ENCODE assay signal across 28 mouse cellular contexts in the genomic region with DNA sequence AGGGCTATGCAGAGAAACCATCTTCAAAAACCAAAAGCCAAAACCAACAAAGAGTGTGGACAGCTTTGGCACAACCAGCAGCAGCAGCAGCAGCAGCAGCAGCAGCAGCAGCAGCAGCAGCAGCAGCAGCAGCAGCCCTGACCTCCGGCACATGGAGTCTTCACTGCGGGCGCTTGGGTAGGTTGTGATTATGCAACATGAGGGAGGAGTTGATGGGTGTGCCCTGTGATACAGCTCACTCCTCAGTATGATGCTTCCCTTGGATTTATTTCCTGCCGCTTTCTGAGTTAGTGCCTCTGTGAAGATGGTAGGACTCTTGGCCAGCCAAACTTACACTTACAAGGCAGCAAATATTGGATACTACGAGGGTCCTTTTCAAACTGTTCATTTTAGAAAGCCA. TPM values are rescaled to one million over a fixed set of nuclear protein-coding genes. Genes with fewer than 3 reads are reported as not detected.
DNase-seq lines count a peak whose midpoint lies in the region; ATAC-seq and TF ChIP-seq lines count a peak whose summit lies in the region.
"Had no signal": no experiment of that assay in that cellular context is flagged by ENCODE, and none has a peak within 500 bp of the region (broad histone marks: within the 10 kb centered on the region; RNA-seq: fewer than 3 reads in every experiment).

No protein-coding gene starts in this region.

- TF ChIP-seq POLR2A in lung, adult 2 months (IDR thresholded peaks at IDR 0.05; ENCODE audit: borderline replicate concordance, extremely low read depth, low read depth, low read length): no peak

- peaks cover 45% of the 10 kb centered on the region for H3K36me3 ChIP-seq in lung, postnatal 0 days (ENCODE audit: insufficient read depth, low read length)
- H3K36me3 ChIP-seq in liver, embryonic 16.5 days (ENCODE audit: control insufficient read depth, insufficient read depth): peaks cover 20% of the 10 kb centered on the region
- H3K36me3 ChIP-seq in hindbrain, postnatal 0 days (ENCODE audit: insufficient read depth, low read length): peaks cover 47% of the 10 kb centered on the region

- H3K9me3 ChIP-seq in lung, postnatal 0 days (ENCODE audit: low read length): no peaks in the 10 kb centered on the region
- no peaks in the 10 kb centered on the region for H3K9me3 ChIP-seq in liver, embryonic 16.5 days (replicated peaks; ENCODE audit: control insufficient read depth, low read length)
- H3K9me3 ChIP-seq in hindbrain, postnatal 0 days (ENCODE audit: low read length): no peaks in the 10 kb centered on the region
- H3K9me3 ChIP-seq: heart, embryonic 10.5 days; hindbrain, embryonic 12.5 days; neural tube, embryonic 15.5 days had no signal

- no peak overlapping the region for H3K4me3 ChIP-seq in lung, postnatal 0 days (ENCODE audit: low read depth, low read length)
- H3K4me3 ChIP-seq in lung, adult 2 months (replicated peaks; ENCODE audit: extremely low read depth, low read depth, low read length): no peak overlapping the region
- no peak overlapping the region for H3K4me3 ChIP-seq in liver, embryonic 16.5 days (ENCODE audit: low read depth, low read length)
- H3K4me3 ChIP-seq in hindbrain, postnatal 0 days (ENCODE audit: low read length): no peak overlapping the region
- no peak overlapping the region for H3K4me3 ChIP-seq in layer of hippocampus, adult 2 months
- H3K4me3 ChIP-seq: heart, embryonic 10.5 days; hindbrain, embryonic 12.5 days; neural tube, embryonic 15.5 days had no signal

- TF ChIP-seq CTCF in lung, postnatal 0 days (IDR thresholded peaks at IDR 0.05): no peak
- TF ChIP-seq CTCF in lung, adult 2 months (IDR thresholded peaks at IDR 0.05; ENCODE audit: insufficient read depth, low read length): no peak
- no peak for TF ChIP-seq CTCF in hindbrain, postnatal 0 days (IDR thresholded peaks at IDR 0.05; ENCODE audit: low read depth)
- no peak for TF ChIP-seq CTCF in layer of hippocampus, adult 2 months (conservative IDR thresholded peaks at IDR 0.05)

- no peak for TF ChIP-seq EP300 in lung, postnatal 0 days (IDR thresholded peaks at IDR 0.05)

- no peaks in the 10 kb centered on the region for H3K4me1 ChIP-seq in lung, postnatal 0 days (ENCODE audit: insufficient read depth, low read depth, low read length)
- H3K4me1 ChIP-seq in lung, adult 2 months (ENCODE audit: control insufficient read depth, insufficient read depth, low read length): no peaks in the 10 kb centered on the region
- H3K4me1 ChIP-seq in liver, embryonic 16.5 days (ENCODE audit: control insufficient read depth, low read depth, low read length): peaks cover 3% of the 10 kb centered on the region
- H3K4me1 ChIP-seq in hindbrain, postnatal 0 days (ENCODE audit: insufficient read depth, low read length): no peaks in the 10 kb centered on the region
- H3K4me1 ChIP-seq: heart, embryonic 10.5 days; hindbrain, embryonic 12.5 days; neural tube, embryonic 15.5 days had no signal

- ATAC-seq in lung, postnatal 0 days: no peak
- ATAC-seq in granulocyte monocyte progenitor cell, adult 5-6 weeks (replicated peaks; ENCODE audit: poor library complexity, severe bottlenecking): peak; percentile 85
- ATAC-seq in liver, embryonic 16.5 days (ENCODE audit: low read depth): peak; percentile 59; the same call in 1 of the 2 replicates
- no peak for ATAC-seq in hindbrain, postnatal 0 days
- ATAC-seq: forebrain, embryonic 16.5 days; inflammation-experienced regulatory T-cells, adult 6 months; midbrain, embryonic 16.5 days had no signal

- peak; percentile 19 for DNase-seq in lung, postnatal 0 days (ENCODE audit: low spot score)
- DNase-seq in lung, adult 2 months: no peak
- DNase-seq in hindbrain, postnatal 0 days (ENCODE audit: low spot score): no peak
- DNase-seq in right cerebral cortex, adult 2 months (ENCODE audit: low spot score in 2 of 2): no peak
- DNase-seq in layer of hippocampus, adult 2 months (ENCODE audit: low spot score in 2 of 2): no peak
- DNase-seq: cerebellum, adult 11-12 months; cerebellum, postnatal 14 days; embryo, embryonic 11 days; kidney, postnatal 36 days; layer of hippocampus, adult 9-11 months; lung, embryonic 14.5 days; right cerebral cortex, postnatal 25 days had no signal

- H3K27ac ChIP-seq in lung, postnatal 0 days (ENCODE audit: low read length): no peak overlapping the region
- no peak overlapping the region for H3K27ac ChIP-seq in liver, embryonic 16.5 days (ENCODE audit: low read length)
- no peak overlapping the region for H3K27ac ChIP-seq in hindbrain, postnatal 0 days
- H3K27ac ChIP-seq in layer of hippocampus, adult 2 months: no peak overlapping the region
- H3K27ac ChIP-seq: heart, embryonic 10.5 days; hindbrain, embryonic 12.5 days; neural tube, embryonic 15.5 days had no signal

- WGBS in lung, postnatal 0 days: 70% methylated on average over 5 of the region's 5 CpGs
- WGBS in lung, adult 2 months: 67% methylated on average over 5 of the region's 5 CpGs
- WGBS in liver, embryonic 16.5 days (ENCODE audit: insufficient replicate concordance): 50% methylated on average over 5 of the region's 5 CpGs
- WGBS in hindbrain, postnatal 0 days: 86% methylated on average over 5 of the region's 5 CpGs

- no peak overlapping the region for H3K4me2 ChIP-seq in lung, postnatal 0 days (replicated peaks; ENCODE audit: low read depth, low read length)
- no peak overlapping the region for H3K4me2 ChIP-seq in liver, embryonic 16.5 days (ENCODE audit: low read depth, low read length)
- no peak overlapping the region for H3K4me2 ChIP-seq in hindbrain, postnatal 0 days (ENCODE audit: low read depth, low read length)
- H3K4me2 ChIP-seq: hindbrain, embryonic 12.5 days; lung, embryonic 14.5 days; neural tube, embryonic 15.5 days had no signal

- H3K9ac ChIP-seq in lung, postnatal 0 days (replicated peaks; ENCODE audit: low read depth): no peak overlapping the region
- no peak overlapping the region for H3K9ac ChIP-seq in liver, embryonic 16.5 days (ENCODE audit: low read depth, low read length)
- H3K9ac ChIP-seq in hindbrain, postnatal 0 days (replicated peaks; ENCODE audit: low read length): no peak overlapping the region
- H3K9ac ChIP-seq: hindbrain, embryonic 12.5 days; lung, embryonic 14.5 days; neural tube, embryonic 15.5 days had no signal

- no peaks in the 10 kb centered on the region for H3K27me3 ChIP-seq in lung, postnatal 0 days (replicated peaks; ENCODE audit: insufficient read depth, low read length)
- H3K27me3 ChIP-seq in liver, embryonic 16.5 days (ENCODE audit: control insufficient read depth, insufficient read depth, low read depth, low read length): no peaks in the 10 kb centered on the region
- no peaks in the 10 kb centered on the region for H3K27me3 ChIP-seq in hindbrain, postnatal 0 days (ENCODE audit: insufficient read depth, low read length)
- H3K27me3 ChIP-seq: hindbrain, embryonic 12.5 days; neural tube, embryonic 15.5 days had no signal

RNA-seq across cellular contexts. Expression of gene Gm17545, which starts 6.9 kb away (rescaled TPM):
- polyA plus RNA-seq in lung, postnatal 0 days (2015; fragmentation: Nextera tagmentation; extraction: Ambion mirVana): not detected in 2 replicates
- not detected in 2 replicates for polyA plus RNA-seq in lung, adult 2 months (2012; rRNA removed)
- total RNA-seq in granulocyte monocyte progenitor cell, adult 5-6 weeks (2014; fragmentation: Nextera tagmentation): not detected in 2 replicates
- not detected in 2 replicates for total RNA-seq in granulocyte monocyte progenitor cell, adult 5-6 weeks (2017)
- not detected in 2 replicates for polyA plus RNA-seq in liver, embryonic 16.5 days (2015; fragmentation: Nextera tagmentation; extraction: Ambion mirVana)
- not detected in 2 replicates for total RNA-seq in hindbrain, postnatal 0 days (2014; rRNA removed)
- not detected in 2 replicates for polyA plus RNA-seq in hindbrain, postnatal 0 days (2015; fragmentation: Nextera tagmentation; extraction: Ambion mirVana)
- not detected for total RNA-seq in layer of hippocampus, adult 2 months (2021)
- total RNA-seq: gastrocnemius, postnatal 4 days; left cerebral cortex, adult 8-10 months had no signal
- polyA plus RNA-seq: embryonic facial prominence, embryonic 14.5 days; forebrain, embryonic 16.5 days; heart, embryonic 10.5 days; heart, postnatal 0 days; hindbrain, embryonic 12.5 days; inflammation-experienced regulatory T-cells, adult 6 months; kidney, embryonic 14.5 days; limb, embryonic 11.5 days; lung, embryonic 14.5 days; midbrain, embryonic 16.5 days; neural tube, embryonic 15.5 days; stomach, embryonic 16.5 days; thymus, postnatal 0 days had no signal

RNA-seq across cellular contexts. Expression of gene Rp9, which starts 22.3 kb away (rescaled TPM):
- 67.6 and 68.1 TPM in 2 replicates for polyA plus RNA-seq in lung, postnatal 0 days (2015; fragmentation: Nextera tagmentation; extraction: Ambion mirVana)
- polyA plus RNA-seq in lung, adult 2 months (2012; rRNA removed): 56.2 and 113 TPM in 2 replicates
- 80.0 and 88.0 TPM in 2 replicates for total RNA-seq in granulocyte monocyte progenitor cell, adult 5-6 weeks (2014; fragmentation: Nextera tagmentation)
- total RNA-seq in granulocyte monocyte progenitor cell, adult 5-6 weeks (2017): 164 and 168 TPM in 2 replicates
- 25.1 and 25.3 TPM in 2 replicates for polyA plus RNA-seq in liver, embryonic 16.5 days (2015; fragmentation: Nextera tagmentation; extraction: Ambion mirVana)
- total RNA-seq in hindbrain, postnatal 0 days (2014; rRNA removed): 63.2 and 72.3 TPM in 2 replicates
- 75.1 and 81.4 TPM in 2 replicates for polyA plus RNA-seq in hindbrain, postnatal 0 days (2015; fragmentation: Nextera tagmentation; extraction: Ambion mirVana)
- total RNA-seq in layer of hippocampus, adult 2 months (2021): 10 to 100 TPM; 34.3 to 34.5 TPM

RNA-seq across cellular contexts. Expression of gene Bbs9, which starts 28.3 kb away (rescaled TPM):
- 7.1 and 11.2 TPM in 2 replicates for polyA plus RNA-seq in lung, postnatal 0 days (2015; fragmentation: Nextera tagmentation; extraction: Ambion mirVana)
- polyA plus RNA-seq in lung, adult 2 months (2012; rRNA removed): 13.1 and 15.3 TPM in 2 replicates
- total RNA-seq in granulocyte monocyte progenitor cell, adult 5-6 weeks (2014; fragmentation: Nextera tagmentation): 10.9 and 20.5 TPM in 2 replicates
- 14.8 and 18.4 TPM in 2 replicates for total RNA-seq in granulocyte monocyte progenitor cell, adult 5-6 weeks (2017)
- 2.5 and 3.1 TPM in 2 replicates for polyA plus RNA-seq in liver, embryonic 16.5 days (2015; fragmentation: Nextera tagmentation; extraction: Ambion mirVana)
- 27.0 and 27.5 TPM in 2 replicates for total RNA-seq in hindbrain, postnatal 0 days (2014; rRNA removed)
- 14.0 and 15.2 TPM in 2 replicates for polyA plus RNA-seq in hindbrain, postnatal 0 days (2015; fragmentation: Nextera tagmentation; extraction: Ambion mirVana)
- total RNA-seq in layer of hippocampus, adult 2 months (2021): 10 to 100 TPM; 21.0 to 26.6 TPM

RNA-seq across cellular contexts. Expression of gene 9530077C05Rik, which starts 35.9 kb away (rescaled TPM):
- polyA plus RNA-seq in lung, postnatal 0 days (2015; fragmentation: Nextera tagmentation; extraction: Ambion mirVana): 4.5 and 4.9 TPM in 2 replicates
- 0.75 and 1.2 TPM in 2 replicates for polyA plus RNA-seq in lung, adult 2 months (2012; rRNA removed)
- total RNA-seq in granulocyte monocyte progenitor cell, adult 5-6 weeks (2014; fragmentation: Nextera tagmentation): 2.1 TPM in 1 of 2 replicates, not detected in the other
- total RNA-seq in granulocyte monocyte progenitor cell, adult 5-6 weeks (2017): 2.0 and 2.1 TPM in 2 replicates
- polyA plus RNA-seq in liver, embryonic 16.5 days (2015; fragmentation: Nextera tagmentation; extraction: Ambion mirVana): 1.2 and 1.3 TPM in 2 replicates
- 13.8 and 15.5 TPM in 2 replicates for total RNA-seq in hindbrain, postnatal 0 days (2014; rRNA removed)
- polyA plus RNA-seq in hindbrain, postnatal 0 days (2015; fragmentation: Nextera tagmentation; extraction: Ambion mirVana): 15.0 and 16.8 TPM in 2 replicates
- total RNA-seq in layer of hippocampus, adult 2 months (2021): 1 to 10 TPM; 7.6 to 9.6 TPM

RNA-seq across cellular contexts. Expression of gene Anln, which starts 58.2 kb away (rescaled TPM):
- 2.8 and 4.2 TPM in 2 replicates for polyA plus RNA-seq in lung, postnatal 0 days (2015; fragmentation: Nextera tagmentation; extraction: Ambion mirVana)
- polyA plus RNA-seq in lung, adult 2 months (2012; rRNA removed): 1.4 and 1.8 TPM in 2 replicates
- total RNA-seq in granulocyte monocyte progenitor cell, adult 5-6 weeks (2014; fragmentation: Nextera tagmentation): 40.1 and 40.4 TPM in 2 replicates
- total RNA-seq in granulocyte monocyte progenitor cell, adult 5-6 weeks (2017): 55.3 and 59.9 TPM in 2 replicates
- polyA plus RNA-seq in liver, embryonic 16.5 days (2015; fragmentation: Nextera tagmentation; extraction: Ambion mirVana): 29.7 and 29.9 TPM in 2 replicates
- total RNA-seq in hindbrain, postnatal 0 days (2014; rRNA removed): 6.3 and 6.8 TPM in 2 replicates
- 2.7 and 3.3 TPM in 2 replicates for polyA plus RNA-seq in hindbrain, postnatal 0 days (2015; fragmentation: Nextera tagmentation; extraction: Ambion mirVana)
- total RNA-seq in layer of hippocampus, adult 2 months (2021): 10 to 100 TPM; 17.4 to 21.5 TPM

Comparison
In these comparisons a context has a peak if more than half of its experiments do, and no peak if none do; other contexts are left out.
1. ATAC-seq: peak in granulocyte monocyte progenitor cell, adult 5-6 weeks (single experiment) and liver, embryonic 16.5 days (single experiment); none in lung, postnatal 0 days (single experiment) and hindbrain, postnatal 0 days (single experiment).